Mouse (Mus musculus): ENCODE measurements around the gene Rnf220.
A peak's percentile ranks its signal among the peaks of the same experiment; 100 is the strongest.

DNA sequence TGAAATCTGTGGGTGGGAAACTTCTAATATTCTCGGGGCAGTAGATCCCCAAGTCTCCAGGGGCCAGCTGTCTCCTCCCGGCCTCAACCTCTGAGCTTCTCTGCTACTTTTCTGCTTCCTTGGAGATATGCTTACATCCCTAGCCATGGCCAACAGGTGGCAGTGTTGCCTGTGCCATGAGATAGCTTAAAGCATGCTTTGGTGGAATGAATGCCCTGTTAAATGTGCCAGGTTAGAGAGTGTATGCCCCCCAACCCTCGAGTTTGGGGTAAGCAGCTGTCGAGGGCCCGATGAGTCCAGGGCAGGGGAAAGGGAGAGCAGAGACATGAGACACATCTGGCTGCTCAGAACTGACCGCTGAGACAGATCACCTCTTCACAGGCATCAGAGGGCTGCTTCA, 226.6 kb downstream of the Rnf220 start:
- TF ChIP-seq POLR2A (IDR thresholded peaks at IDR 0.05; ENCODE audit: extremely low read depth, insufficient read depth, low read length) (no peak), CTCF (IDR thresholded peaks at IDR 0.05; ENCODE audit: extremely low read depth, insufficient read depth, low read length) (peak; percentile 98)

All from cortical plate, adult 2 months (tissue).